Mouse (Mus musculus): ENCODE results near the gene 4930452B06Rik.

Gene 4930452B06Rik

DNA sequence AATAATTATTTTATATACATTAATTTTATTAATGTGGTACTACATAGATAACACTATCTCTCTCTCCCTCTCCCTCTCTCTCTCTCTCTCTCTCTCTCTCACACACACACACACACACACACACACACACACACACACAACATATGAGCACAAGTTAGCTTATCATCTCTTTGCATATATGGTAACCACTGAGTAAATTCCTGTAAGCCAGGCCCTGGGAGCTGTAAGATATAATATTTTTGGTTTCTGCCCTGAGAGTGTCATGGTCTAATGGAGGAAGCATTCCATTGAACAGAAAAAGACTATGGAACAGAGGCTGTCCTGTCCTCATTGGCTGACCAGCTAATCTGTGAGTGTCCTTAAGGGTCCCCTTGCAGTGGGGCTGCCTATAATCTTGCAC, 216.7 kb downstream of the 4930452B06Rik start:
- no peak for DNase-seq

DNA sequence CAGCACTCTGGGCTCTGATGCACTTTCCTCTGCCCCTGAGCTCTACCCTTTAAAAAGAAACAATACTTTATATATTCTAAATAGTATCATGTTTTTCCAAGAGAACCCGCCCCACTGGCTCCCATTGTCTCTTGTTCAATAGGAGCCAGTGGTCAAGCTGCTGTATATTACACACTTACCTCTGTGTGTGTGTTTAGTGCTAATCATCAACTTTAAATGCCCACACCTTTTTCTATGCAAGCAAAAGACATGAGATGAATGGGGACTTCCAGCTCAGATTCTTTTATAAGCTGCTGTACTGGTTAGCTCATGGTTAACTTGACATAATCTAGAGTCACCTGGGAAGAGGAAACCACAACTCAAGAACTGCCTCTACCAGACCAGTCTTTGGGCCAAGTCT, 218.7 kb downstream of the 4930452B06Rik start:
- no peak for DNase-seq

DNA sequence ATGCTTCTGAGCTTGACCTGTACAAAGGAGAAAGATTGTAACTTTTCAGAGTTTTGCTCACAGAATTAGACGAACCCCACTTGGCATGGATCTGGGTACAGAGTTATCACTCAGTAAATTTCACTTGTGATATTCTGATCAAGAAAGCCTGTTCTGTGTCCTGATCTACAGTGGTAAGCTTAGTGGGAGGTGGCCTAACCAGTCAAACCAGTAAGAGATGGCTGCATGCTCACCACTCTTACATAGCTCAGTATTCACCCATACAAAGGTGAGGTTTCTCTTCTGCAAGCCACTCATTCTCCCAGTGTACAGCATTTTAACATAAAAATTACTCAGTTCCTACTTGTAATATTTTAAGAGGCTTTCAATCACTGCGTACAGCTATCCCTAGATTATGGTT, 221.7 kb downstream of the 4930452B06Rik start:
- no peak for DNase-seq

DNA sequence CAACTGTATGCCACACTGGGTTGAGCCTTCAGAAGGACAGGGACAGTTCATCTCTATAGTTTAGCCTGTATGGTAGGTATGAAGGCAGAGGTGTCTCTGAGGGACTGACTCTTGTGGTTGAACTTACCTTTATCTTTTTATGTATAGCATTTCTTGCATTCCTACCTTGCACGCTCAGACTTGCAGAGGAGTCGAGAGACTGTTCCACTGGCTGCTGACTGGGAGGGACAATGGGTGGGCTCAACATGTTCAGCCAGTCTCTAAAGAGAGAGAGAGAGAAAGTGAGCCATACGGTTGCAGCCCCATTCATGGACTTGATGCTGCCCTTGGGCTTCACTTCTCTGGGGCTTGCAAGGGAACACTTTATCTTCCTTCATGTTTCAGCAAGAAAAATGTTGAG, 223.3 kb downstream of the 4930452B06Rik start:
- no peak for DNase-seq

DNA sequence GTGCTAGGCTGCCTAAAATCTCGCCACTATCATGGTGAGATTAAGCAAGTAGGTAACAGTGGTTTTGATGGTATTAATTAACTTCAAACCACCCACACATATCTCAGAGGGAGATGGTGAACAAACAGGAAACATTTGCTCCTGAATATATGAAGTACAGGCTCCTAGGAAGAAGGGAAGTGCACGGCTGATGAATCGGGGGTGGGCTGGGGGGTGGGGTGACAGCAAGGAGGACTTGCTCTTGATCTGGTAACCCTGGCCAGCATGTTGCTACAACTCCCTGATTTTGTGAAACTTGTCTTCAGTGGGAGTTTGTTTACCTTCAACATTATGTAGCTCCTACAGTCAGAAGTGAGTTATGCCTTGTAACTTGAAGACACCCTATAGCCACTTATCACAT, 224.4 kb downstream of the 4930452B06Rik start:
- DNase-seq = no peak

DNA sequence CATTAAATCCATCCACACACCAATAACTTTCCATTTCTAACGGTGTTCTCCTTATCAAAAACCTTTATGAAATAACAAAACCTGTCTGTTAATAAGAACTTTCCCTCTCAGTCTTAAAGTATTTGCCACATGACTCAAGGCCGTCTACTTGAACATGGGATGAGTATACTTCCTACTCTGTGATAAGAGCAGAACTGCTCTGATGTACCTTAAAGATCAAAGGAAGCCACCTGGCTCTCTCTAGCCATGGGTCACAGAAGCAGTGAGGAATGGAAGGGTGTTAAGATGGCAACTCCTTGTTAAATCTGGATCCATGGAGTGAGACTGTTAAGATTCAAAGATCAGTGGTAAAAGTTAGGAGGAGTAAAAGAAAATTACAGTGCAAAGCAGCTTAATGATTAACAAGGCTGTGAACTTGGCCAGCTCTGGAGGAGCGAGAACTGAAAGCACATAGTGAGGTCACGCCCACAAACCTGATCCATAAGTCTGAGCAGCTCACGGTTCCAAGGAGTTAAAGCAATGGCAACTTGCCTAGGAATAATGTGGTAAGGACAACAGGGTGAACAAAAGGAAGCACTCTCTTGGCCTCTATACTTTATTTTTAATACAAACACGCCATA, 235.3 kb downstream of the 4930452B06Rik start:
- no peak for DNase-seq

DNA sequence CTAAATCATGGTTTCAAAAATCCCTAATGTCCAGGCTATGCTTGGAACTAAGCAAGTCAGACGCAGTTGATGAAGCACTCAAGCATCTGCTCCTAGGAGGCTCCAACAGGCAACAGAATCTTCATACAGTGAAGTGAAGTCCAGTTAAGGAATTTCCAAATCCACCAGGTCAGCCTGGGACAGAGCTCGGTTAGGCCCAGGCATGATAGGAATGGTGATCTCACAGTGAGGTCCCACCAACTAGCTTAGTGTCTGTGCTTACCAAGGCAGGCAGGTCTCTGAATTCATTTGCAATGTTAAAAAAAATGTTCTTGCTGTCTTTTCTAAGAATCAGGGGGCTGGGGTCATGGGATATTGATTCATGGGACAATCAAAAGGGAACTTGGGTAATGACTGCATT, 236.3 kb downstream of the 4930452B06Rik start:
- no peak for DNase-seq

DNA sequence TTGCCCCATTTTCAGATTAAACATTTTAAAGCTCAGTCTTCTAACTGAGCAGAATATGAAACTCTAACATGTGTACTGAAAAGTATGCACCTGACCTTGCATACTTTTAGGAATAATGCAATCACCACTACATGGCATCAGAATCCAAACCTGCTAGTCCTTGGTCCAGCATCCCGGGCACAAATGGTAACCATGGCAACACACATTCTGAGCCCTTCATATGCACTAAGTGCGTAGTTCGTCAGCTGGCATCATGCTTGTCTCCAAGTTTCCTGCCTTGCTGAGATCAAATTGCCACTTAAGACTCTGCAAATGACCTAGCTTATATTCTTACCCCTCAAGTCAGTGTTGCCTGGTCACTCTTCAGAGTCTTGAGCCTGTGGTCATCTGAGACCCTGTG, 243.2 kb downstream of the 4930452B06Rik start:
- peak in 1 of 2 experiments; percentile 8 for DNase-seq

DNA sequence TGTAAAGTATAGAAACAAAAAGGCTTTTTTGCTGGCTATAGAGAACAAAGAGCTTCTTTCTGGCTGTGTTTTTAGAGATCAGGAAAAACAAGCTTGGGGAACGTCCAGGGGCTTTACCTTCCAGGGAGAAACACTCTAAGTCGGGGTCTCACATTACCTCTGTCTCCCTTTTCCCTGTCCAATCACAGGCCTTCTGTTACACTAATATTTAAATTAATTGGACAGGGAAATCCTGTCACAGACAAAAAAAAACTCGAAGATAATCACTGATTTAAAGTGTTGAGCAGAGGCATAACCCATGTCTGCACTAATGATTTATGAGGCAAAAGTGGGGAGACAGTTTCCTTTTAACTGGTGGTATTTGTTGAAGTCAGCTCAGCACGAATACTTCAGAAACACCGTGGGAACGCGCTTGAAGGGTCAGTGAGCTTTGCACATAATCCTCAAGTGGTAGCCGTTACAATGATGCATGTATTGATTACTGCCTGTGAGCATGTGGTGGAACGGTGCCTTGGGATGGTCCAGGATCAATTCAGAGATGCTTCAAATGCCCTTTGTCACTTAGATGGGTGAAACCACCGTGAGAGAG, 244.7 kb downstream of the 4930452B06Rik start:
- no peak for DNase-seq

DNA sequence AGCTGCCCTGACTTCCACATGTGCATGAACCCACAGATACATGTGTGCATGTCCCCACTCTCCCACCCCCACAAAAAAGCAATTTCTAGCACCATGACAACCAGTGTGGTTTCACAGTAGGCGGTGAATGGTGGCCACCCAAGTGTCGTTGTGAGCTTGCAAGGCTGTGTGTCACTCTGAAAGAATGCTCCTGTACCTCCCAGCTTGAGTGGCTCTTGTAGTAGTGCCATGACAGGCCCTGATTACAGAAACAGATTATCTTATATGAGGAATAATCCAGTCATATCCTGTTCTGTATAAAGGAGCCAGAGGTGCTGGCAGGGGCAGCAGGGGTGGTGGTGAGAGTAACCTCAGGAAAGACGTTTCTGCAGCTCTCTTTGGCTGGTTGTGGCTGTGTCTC, 247.4 kb downstream of the 4930452B06Rik start:
- no peak for DNase-seq

DNA sequence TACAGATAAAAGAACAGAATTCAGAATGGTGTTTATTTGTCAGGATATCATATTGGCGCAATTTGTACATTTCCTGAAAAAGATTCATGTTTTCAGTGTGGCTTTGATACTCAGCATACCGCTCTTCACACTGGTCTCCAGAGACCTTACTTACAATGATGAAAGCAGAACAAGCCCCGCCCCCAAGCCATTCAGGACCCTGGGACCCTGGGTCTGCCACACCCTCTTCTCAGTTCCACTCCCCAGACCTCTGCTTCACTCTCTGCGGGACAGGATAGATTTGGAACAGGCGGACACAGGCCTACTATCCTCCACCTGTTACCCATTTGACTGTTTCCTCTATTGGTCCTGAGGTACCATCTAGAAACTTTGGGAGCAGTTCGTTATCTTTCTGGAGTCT, 260.1 kb downstream of the 4930452B06Rik start:
- DNase-seq = no peak

DNA sequence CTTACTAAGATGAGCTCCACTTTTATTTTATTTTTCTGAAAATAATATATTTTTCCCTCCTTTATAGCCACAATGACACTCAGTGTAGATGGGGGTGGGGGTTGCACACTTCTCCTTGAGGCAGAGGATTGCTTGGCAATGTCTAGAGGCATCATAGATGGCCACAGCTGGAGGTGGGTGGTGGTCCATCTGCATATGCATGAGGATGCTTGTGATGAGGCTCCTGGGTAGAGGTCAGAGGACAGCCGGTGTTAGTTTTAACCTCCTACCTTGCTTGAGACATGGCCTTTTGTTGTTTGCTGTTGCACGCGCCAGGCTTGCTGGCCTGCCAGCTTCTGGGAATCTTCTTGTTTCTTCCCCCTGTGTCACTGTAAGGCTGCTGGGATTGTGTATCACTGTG, 262.7 kb downstream of the 4930452B06Rik start:
- DNase-seq = no peak

DNA sequence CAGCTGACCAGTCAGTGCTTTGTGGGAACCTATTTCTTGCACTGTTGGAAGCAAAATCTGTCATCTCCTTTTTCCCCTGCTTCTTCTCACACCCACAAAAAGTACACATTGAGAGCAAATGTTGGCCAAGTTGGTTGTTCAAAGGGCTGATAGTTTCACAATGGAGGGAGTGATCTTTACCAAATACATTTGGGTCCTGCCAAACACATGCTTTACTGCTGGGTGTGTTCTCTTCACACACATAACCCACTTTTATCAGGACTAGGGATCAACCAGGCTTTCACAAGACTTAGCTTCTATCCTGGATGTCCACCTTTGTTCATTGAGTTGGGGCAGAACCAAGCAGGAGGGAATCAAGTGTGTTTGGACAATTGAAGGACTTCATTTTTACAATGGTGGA, 267.5 kb downstream of the 4930452B06Rik start:
- DNase-seq = no peak

DNA sequence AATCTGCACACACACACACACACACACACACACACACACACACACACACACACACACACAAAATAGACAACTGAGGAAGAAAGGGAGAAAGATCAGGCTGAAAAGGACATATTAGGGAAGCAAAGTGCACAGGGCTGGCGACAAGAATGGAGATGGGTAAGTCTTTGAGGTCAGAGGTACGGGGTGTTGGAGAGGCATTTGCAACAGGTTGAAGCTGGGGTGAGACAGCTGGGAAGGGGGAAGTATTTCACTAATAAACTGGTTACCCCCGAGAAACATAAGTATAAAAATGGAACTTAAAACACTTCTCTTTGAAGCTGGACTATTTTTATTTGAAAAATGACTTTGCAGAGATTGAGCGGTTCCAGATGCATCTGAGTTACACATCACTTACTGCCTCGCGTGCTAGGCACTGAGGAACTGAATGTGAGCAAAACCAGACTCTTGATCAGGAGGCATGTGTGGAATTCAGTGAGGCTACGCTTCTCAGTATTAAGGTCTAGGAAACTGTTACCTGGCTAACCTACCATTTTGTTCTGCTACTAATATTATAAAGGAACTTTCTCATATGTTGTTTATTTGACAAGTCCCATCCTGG, 270.3 kb downstream of the 4930452B06Rik start:
- no peak for DNase-seq

DNA sequence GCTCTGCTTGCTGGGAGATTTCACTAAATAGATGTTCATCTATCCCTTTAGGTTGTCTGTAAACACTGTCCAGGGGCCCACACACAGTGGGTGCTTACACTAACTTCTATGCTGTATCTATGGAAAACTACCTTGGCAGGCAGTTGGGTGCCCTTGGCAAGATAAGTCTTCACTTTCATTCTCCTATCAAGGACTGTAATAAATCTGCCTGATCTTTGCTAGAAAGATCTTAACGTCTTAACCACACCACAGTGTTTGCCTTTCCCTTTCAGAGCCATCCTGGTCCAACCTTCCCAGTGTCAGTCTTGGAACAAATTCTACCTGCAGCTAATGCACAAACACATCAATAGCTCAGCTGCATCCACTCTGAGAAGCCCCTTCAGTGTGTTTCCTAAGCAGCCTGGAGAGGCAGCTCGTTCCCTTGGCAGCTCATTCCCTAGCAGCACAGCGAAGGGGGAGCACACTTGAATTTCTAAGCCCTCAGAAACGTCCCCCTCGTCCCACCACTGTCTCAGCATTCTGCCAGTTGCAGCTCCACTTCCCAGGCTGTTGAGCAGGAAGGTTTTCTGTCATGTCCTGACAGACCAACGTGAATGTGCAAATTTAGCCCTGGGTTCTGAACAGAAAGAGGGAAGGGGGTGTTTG, 273.7 kb downstream of the 4930452B06Rik start:
- DNase-seq = no peak
